Mouse (Mus musculus) cerebellum, adult 2 months (tissue): ENCODE results near the gene Tmem119. TPM values are rescaled to one million over a fixed set of nuclear protein-coding genes. Genes with fewer than 3 reads are reported as not detected.

Source experiments
- DNase-seq, 2 experiments: peaks; one replicate each; pipeline ENCODE4 v3.0.0; 2021
- H3K27ac ChIP-seq: fragments of 200-500 bp; 2 replicates; pipeline ENCODE4 v1.5.1; 2012; ENCODE audit warnings: low read length, control low read depth, inconsistent platforms; ENCODE audit not compliant: insufficient read depth
- H3K27me3 ChIP-seq: fragments of 200-500 bp; 2 replicates; pipeline ENCODE4 v1.6.1; 2012; ENCODE audit warnings: inconsistent platforms, mild to moderate bottlenecking, low read length, moderate library complexity; ENCODE audit not compliant: control insufficient read depth, insufficient read depth
- H3K4me1 ChIP-seq: fragments of 200-500 bp; 2 replicates; pipeline ENCODE4 v1.6.1; 2011; ENCODE audit warnings: low read length; ENCODE audit not compliant: control insufficient read depth, insufficient read depth
- H3K4me3 ChIP-seq: fragments of 200-500 bp; replicated peaks from 2 replicates; pipeline ENCODE3; 2011; ENCODE audit warnings: mild to moderate bottlenecking, low read depth, low read length, control low read depth; ENCODE audit not compliant: insufficient read depth
- CTCF ChIP-seq: fragments of 200-500 bp; IDR thresholded peaks from 2 replicates; pipeline ENCODE4 v1.5.1; 2011; ENCODE audit warnings: low read depth, mild to moderate bottlenecking, control low read depth, low read length, moderate library complexity, borderline replicate concordance; ENCODE audit not compliant: insufficient read depth
- POLR2A ChIP-seq: fragments of 200-500 bp; IDR thresholded peaks from 2 replicates; pipeline ENCODE4 v1.6.1; 2011; ENCODE audit warnings: low read length, control low read depth, borderline replicate concordance; ENCODE audit not compliant: insufficient read depth
- WGBS: fragments of 180-500 bp; shearing (Covaris S2); methylation state at CpG from one replicate; pipeline ENCODE4 v1.1.7; 2018; 5-methylcytosine and 5-hydroxymethylcytosine counted together
- polyA plus RNA-seq: library from polyadenylated mRNA; depleted of rRNA; stranded (reverse); fragments of >200 nt; gene quantifications from 2 replicates; pipeline ENCODE4 v1.2.3, GENCODE M21; 2012; rRNA removed

The Tmem119 gene
- polyA plus RNA-seq, 1 experiment = 7.4 TPM

DNA sequence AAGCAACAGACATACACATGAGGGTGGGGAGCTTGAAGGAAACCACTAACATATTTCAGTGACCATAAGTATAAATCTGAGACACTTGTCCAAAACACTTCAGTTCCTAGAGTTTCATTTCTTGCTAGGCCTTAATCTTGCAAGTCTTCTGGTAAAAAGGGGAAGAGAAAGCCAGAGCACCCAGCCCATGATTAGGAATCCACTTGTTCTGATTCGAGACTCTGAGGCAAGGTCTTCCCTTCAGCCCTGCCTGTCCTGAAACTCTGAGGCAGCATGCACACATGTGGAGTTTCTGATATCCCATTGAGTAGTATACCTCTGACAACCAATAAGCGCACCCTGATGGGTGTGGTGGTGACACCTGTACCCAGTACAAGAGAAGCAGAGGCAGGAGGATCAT, 38.7 kb downstream of the Tmem119 start:
- Histone ChIP-seq H3K27me3 (no peaks in the 10 kb centered on the region), H3K27ac (no peak overlapping the region), H3K4me1 (no peaks in the 10 kb centered on the region; the same call in 1 of the 2 replicates), H3K4me3 (no peak overlapping the region)
- TF ChIP-seq POLR2A (no peak), CTCF (no peak)
- WGBS = 89% methylated on average over 2 of the region's 2 CpGs
- DNase-seq = no peak

DNA sequence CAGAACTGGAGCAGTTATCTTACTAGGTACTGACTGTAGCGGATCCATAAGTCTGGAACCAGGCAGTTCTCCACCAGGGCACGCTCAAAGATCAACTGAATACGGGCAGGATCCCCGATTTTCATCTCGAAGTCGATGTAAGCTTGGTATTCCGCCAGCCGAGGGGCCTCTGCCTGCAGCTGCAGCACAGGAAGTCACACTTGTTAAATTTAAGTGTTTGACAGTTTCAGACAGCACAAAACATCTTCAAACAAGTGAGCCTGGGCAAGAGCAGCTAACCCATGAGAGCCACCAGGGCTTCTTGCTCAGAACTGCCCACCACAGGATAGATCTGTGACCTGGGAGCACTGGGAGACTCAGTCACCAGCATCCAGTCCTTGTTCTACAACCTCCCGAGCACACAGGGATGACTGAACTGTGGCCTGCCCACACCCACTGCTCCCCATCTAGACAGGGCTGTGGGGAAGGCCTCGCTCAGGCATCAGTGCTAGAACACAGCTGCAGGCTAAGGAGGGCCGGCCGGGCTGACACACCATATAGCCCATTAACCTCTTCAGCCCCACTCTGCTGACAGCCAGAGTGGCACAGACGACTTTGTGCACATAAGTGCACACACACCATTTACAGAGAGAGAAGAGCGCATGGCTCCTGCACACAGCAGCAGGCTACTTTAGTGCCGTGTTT, 44.8 kb downstream of the Tmem119 start:
- H3K4me3 ChIP-seq = no peak overlapping the region
- WGBS = 87% methylated on average over 15 of the region's 15 CpGs
- H3K4me1 ChIP-seq = peaks cover 16% of the 10 kb centered on the region
- TF ChIP-seq POLR2A (no peak), CTCF (no peak)
- H3K27ac ChIP-seq = no peak overlapping the region
- no peak for DNase-seq
- H3K27me3 ChIP-seq = no peaks in the 10 kb centered on the region

- peak; percentile 48 to 57 for DNase-seq
- Histone ChIP-seq H3K27me3 (no peaks in the 10 kb centered on the region), H3K4me3 (no peak overlapping the region), H3K4me1 (peaks cover 31% of the 10 kb centered on the region), H3K27ac (peak overlapping the region; percentile 82)
- 20% methylated on average over 9 of the region's 9 CpGs for WGBS
- TF ChIP-seq POLR2A (no peak), CTCF (no peak)
Measured at GRCm38 (mm10) chr5:113751521-113752157, 48.7 kb downstream of the Tmem119 start.

GRCm38 (mm10) chr5:113748556-113749331, 51.6 kb downstream of the Tmem119 start:
- TF ChIP-seq CTCF = no peak
- no peak for TF ChIP-seq POLR2A
- DNase-seq = peak; percentile 36 to 55
- WGBS = 35% methylated on average over 13 of the region's 13 CpGs
- Histone ChIP-seq H3K27ac (0 out of 2 replicates have a peak overlapping the region, but pooled peaks have one; percentile 15), H3K27me3 (no peaks in the 10 kb centered on the region), H3K4me1 (peaks cover 31% of the 10 kb centered on the region), H3K4me3 (no peak overlapping the region)

DNA sequence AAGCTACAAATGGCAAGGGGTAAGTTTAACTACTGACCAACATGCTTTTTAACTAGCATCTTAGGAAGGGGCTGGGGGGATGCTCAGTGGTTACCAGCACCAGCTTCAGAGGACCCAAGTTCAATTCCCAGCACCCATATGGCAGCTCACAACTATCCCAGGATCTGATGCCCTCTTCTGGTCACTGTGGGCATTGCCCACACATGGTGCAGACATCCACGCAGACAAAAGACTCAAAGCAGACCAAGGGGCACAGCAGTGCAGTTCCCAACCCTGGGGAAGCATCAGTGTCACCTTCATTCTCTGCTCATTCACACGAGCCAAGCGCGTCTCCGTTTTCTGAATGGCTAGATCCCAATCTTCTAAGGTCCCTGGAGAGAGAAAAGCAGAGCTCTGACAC, 52.7 kb downstream of the Tmem119 start:
- H3K4me1 ChIP-seq = peaks cover 31% of the 10 kb centered on the region
- DNase-seq = no peak
- H3K27ac ChIP-seq = no peak overlapping the region
- TF ChIP-seq POLR2A (no peak), CTCF (peak; percentile 36; the same call in 1 of the 2 replicates)
- H3K27me3 ChIP-seq = no peaks in the 10 kb centered on the region
- no peak overlapping the region for H3K4me3 ChIP-seq
- 86% methylated on average over 5 of the region's 5 CpGs for WGBS

Other genes starting within 250 kb of the Tmem119 start
- gene Cmklr1, start 150.1 kb downstream of the Tmem119 start, polyA plus RNA-seq = 2.2 and 3.0 TPM in 2 replicates
- gene 1700069L16Rik, start 75.7 kb downstream of the Tmem119 start, polyA plus RNA-seq = 0.29 and 0.39 TPM in 2 replicates
- 15.3 and 16.1 TPM in 2 replicates for gene Ficd, start 64.7 kb downstream of the Tmem119 start, polyA plus RNA-seq
- 43.5 and 47.5 TPM in 2 replicates for gene Sart3, start 28.0 kb downstream of the Tmem119 start, polyA plus RNA-seq
- 302 and 362 TPM in 2 replicates for gene Iscu, start 27.8 kb downstream of the Tmem119 start, polyA plus RNA-seq
- 12.0 and 13.6 TPM in 2 replicates for gene Selplg, start 32.1 kb upstream of the Tmem119 start, polyA plus RNA-seq
- gene Coro1c, start 108.2 kb upstream of the Tmem119 start, polyA plus RNA-seq = 90.2 and 94.1 TPM in 2 replicates
- gene Ssh1, start 193.4 kb upstream of the Tmem119 start, polyA plus RNA-seq = 15.0 and 16.7 TPM in 2 replicates
- gene Dao, start 203.2 kb upstream of the Tmem119 start, polyA plus RNA-seq = 51.3 and 63.2 TPM in 2 replicates